Mouse (Mus musculus): ENCODE measurements around the gene Nudt2. TPM values are rescaled to one million over a fixed set of nuclear protein-coding genes. Genes with fewer than 3 reads are reported as not detected.
"Not testable (repeated sequence)": the region's sequence is repeated elsewhere in the genome, so short reads cannot be mapped to it uniquely, and the experiment has no call there.

The Nudt2 gene
- polyA plus RNA-seq (2014; fragmentation: Nextera tagmentation; extraction: Ambion mirVana): 55.1 and 59.7 TPM in 2 replicates

- Histone ChIP-seq H3K9ac (peak within 1 kb of the TSS; percentile 64), H3K4me1 (ENCODE audit: insufficient read depth) (no peaks in the 10 kb centered on the region), H3K4me2 (peak within 1 kb of the TSS; percentile 91), H3K36me3 (ENCODE audit: insufficient read depth) (no peaks in the 10 kb centered on the region), H3K4me3 (ENCODE audit: low read depth, low read length) (peak within 1 kb of the TSS; percentile 68), H3K27me3 (ENCODE audit: insufficient read depth, low read length) (no peaks in the 10 kb centered on the region), H3K9me3 (ENCODE audit: low read depth, low read length) (no peaks in the 10 kb centered on the region), H3K27ac (ENCODE audit: low read depth) (peak within 1 kb of the TSS; percentile 58)
- WGBS: under 1% methylated on average over 70 of the region's 70 CpGs
- TF ChIP-seq CTCF (IDR thresholded peaks at IDR 0.05; ENCODE audit: low read depth): no peak
- ATAC-seq (ENCODE audit: insufficient read depth): peak; percentile 99
- DNase-seq: peak; percentile 100
Measured at GRCm38 (mm10) chr4:41464345-41465286, at the start of gene Nudt2, which contains the start of gene Kif24. Nudt2 (plus strand) TSS chr4:41465151. Kif24 (minus strand) TSS chr4:41464887.

- H3K27ac ChIP-seq (ENCODE audit: low read depth): no peak overlapping the region
- H3K4me3 ChIP-seq (ENCODE audit: low read depth, low read length): no peak overlapping the region
- H3K9ac ChIP-seq: no peak overlapping the region
- no peaks in the 10 kb centered on the region for H3K4me1 ChIP-seq (ENCODE audit: insufficient read depth)
- TF ChIP-seq CTCF (IDR thresholded peaks at IDR 0.05; ENCODE audit: low read depth): no peak
- H3K9me3 ChIP-seq (ENCODE audit: low read depth, low read length): no peaks in the 10 kb centered on the region
- no peak for DNase-seq
- H3K36me3 ChIP-seq (ENCODE audit: insufficient read depth): 0 out of 2 replicates have a peak, but pooled peaks cover 8% of the 10 kb centered on the region
- no peaks in the 10 kb centered on the region for H3K27me3 ChIP-seq (ENCODE audit: insufficient read depth, low read length)
- no peak for ATAC-seq (ENCODE audit: insufficient read depth)
- H3K4me2 ChIP-seq: no peak overlapping the region
Measured at GRCm38 (mm10) chr4:41416966-41417365, 48.0 kb upstream of the Nudt2 start.

DNA sequence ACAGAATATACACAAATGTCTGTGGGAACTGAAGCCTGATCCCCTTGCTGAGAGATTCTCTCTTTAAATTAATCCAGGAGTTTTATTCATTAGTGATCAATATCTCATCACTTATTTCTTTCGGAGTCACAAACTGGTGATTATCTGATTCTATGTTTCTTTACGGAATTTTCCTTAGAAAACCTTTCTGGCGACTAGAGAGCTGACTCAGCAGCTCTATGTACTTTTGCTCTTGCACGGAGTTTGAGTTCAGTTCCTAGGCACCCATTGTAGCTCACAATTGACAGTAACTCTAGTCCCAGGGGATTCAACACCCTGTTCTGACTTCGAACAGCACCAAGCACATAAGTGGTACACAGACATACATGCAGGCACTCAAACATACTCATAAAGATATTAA is 26.0 kb upstream of the Nudt2 start:
- no peaks in the 10 kb centered on the region for H3K4me1 ChIP-seq (ENCODE audit: insufficient read depth)
- H3K36me3 ChIP-seq (ENCODE audit: insufficient read depth): no peaks in the 10 kb centered on the region
- H3K9ac ChIP-seq: no peak overlapping the region
- no peaks in the 10 kb centered on the region for H3K9me3 ChIP-seq (ENCODE audit: low read depth, low read length)
- no peaks in the 10 kb centered on the region for H3K27me3 ChIP-seq (ENCODE audit: insufficient read depth, low read length)
- 83% methylated on average over 5 of the region's 5 CpGs for WGBS
- H3K4me3 ChIP-seq (ENCODE audit: low read depth, low read length): no peak overlapping the region
- no peak for TF ChIP-seq CTCF (IDR thresholded peaks at IDR 0.05; ENCODE audit: low read depth)
- ATAC-seq (ENCODE audit: insufficient read depth): no peak
- no peak for DNase-seq
- no peak overlapping the region for H3K4me2 ChIP-seq
- H3K27ac ChIP-seq (ENCODE audit: low read depth): no peak overlapping the region

DNA sequence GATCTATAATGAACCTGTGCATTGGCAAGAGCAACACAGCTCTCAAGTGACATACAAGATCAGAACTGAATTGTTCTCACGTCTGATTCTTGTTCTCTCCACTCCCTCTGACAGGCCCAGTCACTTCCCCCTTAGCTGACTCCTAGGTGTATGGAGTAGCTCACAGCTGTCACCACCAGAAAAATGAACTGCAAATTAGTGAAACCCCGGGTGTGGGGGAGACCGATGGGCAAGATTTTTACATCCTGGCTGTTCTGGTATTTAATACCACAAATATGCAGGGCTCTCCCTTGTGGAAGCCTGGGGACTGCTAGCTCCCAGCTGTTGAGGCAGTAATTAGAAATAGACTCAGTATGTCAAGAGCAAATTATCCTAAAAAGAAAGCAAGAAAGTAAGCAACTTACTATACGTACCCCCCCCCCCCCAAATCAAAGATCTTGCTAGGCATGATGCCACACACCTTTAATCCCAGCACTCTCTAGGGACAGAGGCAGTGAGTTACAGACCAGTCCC is 22.1 kb upstream of the Nudt2 start:
- Histone ChIP-seq H3K4me3 (ENCODE audit: low read depth, low read length) (no peak overlapping the region), H3K9ac (no peak overlapping the region), H3K4me2 (no peak overlapping the region), H3K9me3 (ENCODE audit: low read depth, low read length) (no peaks in the 10 kb centered on the region), H3K36me3 (ENCODE audit: insufficient read depth) (peaks cover 6% of the 10 kb centered on the region), H3K27ac (ENCODE audit: low read depth) (no peak overlapping the region), H3K27me3 (ENCODE audit: insufficient read depth, low read length) (no peaks in the 10 kb centered on the region), H3K4me1 (ENCODE audit: insufficient read depth) (no peaks in the 10 kb centered on the region)
- whole genome bisulfite sequencing: 53% methylated on average over 4 of the region's 4 CpGs
- no peak for ATAC-seq (ENCODE audit: insufficient read depth)
- DNase-seq: no peak
- TF ChIP-seq CTCF (IDR thresholded peaks at IDR 0.05; ENCODE audit: low read depth): no peak

GRCm38 (mm10) chr4:41447595-41447994 is 17.4 kb upstream of the Nudt2 start:
- no peaks in the 10 kb centered on the region for H3K27me3 ChIP-seq (ENCODE audit: insufficient read depth, low read length)
- H3K4me3 ChIP-seq (ENCODE audit: low read depth, low read length): no peak overlapping the region
- 89% methylated on average over 3 of the region's 3 CpGs for WGBS
- DNase-seq: no peak
- ATAC-seq (ENCODE audit: insufficient read depth): no peak
- no peak overlapping the region for H3K4me2 ChIP-seq
- H3K9me3 ChIP-seq (ENCODE audit: low read depth, low read length): no peaks in the 10 kb centered on the region
- H3K4me1 ChIP-seq (ENCODE audit: insufficient read depth): no peaks in the 10 kb centered on the region
- TF ChIP-seq CTCF (IDR thresholded peaks at IDR 0.05; ENCODE audit: low read depth): no peak
- peaks cover 11% of the 10 kb centered on the region for H3K36me3 ChIP-seq (ENCODE audit: insufficient read depth)
- no peak overlapping the region for H3K27ac ChIP-seq (ENCODE audit: low read depth)
- no peak overlapping the region for H3K9ac ChIP-seq

DNA sequence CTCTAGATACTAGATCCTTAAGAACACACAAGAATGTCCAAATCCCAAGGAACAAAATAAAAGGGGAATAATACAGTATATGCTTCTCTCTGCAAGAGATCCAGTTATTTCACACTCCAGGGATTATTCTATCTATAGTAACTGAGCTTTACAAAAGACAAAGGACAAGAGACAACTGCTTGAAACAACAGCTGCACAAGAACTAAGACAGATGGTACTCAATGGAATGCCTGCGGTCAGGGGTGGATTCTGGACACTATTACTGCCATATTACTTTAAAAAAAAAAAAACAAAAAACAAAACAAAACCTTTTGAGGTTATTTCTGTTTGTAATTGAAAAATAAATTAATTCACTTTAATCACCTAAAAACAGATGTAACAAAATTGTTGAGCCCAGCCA is 4.3 kb upstream of the Nudt2 start:
- Histone ChIP-seq H3K4me1 (ENCODE audit: insufficient read depth) (no peaks in the 10 kb centered on the region), H3K4me2 (no peak overlapping the region), H3K4me3 (ENCODE audit: low read depth, low read length) (no peak overlapping the region), H3K9ac (no peak overlapping the region), H3K27me3 (ENCODE audit: insufficient read depth, low read length) (no peaks in the 10 kb centered on the region), H3K9me3 (ENCODE audit: low read depth, low read length) (no peaks in the 10 kb centered on the region), H3K36me3 (ENCODE audit: insufficient read depth) (no peaks in the 10 kb centered on the region), H3K27ac (ENCODE audit: low read depth) (no peak overlapping the region)
- WGBS: 100% methylated on average over 1 of the region's 1 CpGs
- no peak for DNase-seq
- TF ChIP-seq CTCF (IDR thresholded peaks at IDR 0.05; ENCODE audit: low read depth): no peak
- ATAC-seq (ENCODE audit: insufficient read depth): no peak

GRCm38 (mm10) chr4:41463051-41463738 is 1.8 kb upstream of the Nudt2 start:
- peak overlapping the region; percentile 68 for H3K4me3 ChIP-seq (ENCODE audit: low read depth, low read length)
- H3K9ac ChIP-seq; H3K9me3 ChIP-seq (ENCODE audit: low read depth, low read length); ATAC-seq (ENCODE audit: insufficient read depth); H3K27ac ChIP-seq (ENCODE audit: low read depth); DNase-seq; H3K4me1 ChIP-seq (ENCODE audit: insufficient read depth); H3K27me3 ChIP-seq (ENCODE audit: insufficient read depth, low read length); H3K36me3 ChIP-seq (ENCODE audit: insufficient read depth): not testable (repeated sequence)
- H3K4me2 ChIP-seq: peak overlapping the region; percentile 91
- WGBS: 62% methylated on average over 3 of the region's 3 CpGs
